Mouse (Mus musculus): ENCODE results near the gene Pon2. TPM values are rescaled to one million over a fixed set of nuclear protein-coding genes. Genes with fewer than 3 reads are reported as not detected.
A peak's percentile ranks its signal among the peaks of the same experiment; 100 is the strongest.
"Not testable (repeated sequence)": the region's sequence is repeated elsewhere in the genome, so short reads cannot be mapped to it uniquely, and the experiment has no call there.

The Pon2 gene
- 39.2 and 42.8 TPM in 2 replicates for polyA plus RNA-seq (2014; fragmentation: Nextera tagmentation; extraction: Ambion mirVana)

GRCm38 (mm10) chr6:5298092-5298554 is at the start of gene Pon2:
Pon2 (minus strand) TSS chr6:5298455.
- Histone ChIP-seq H3K4me1 (ENCODE audit: insufficient read depth) (peaks cover 4% of the 10 kb centered on the region; the same call in 1 of the 2 replicates), H3K4me2 (peak within 1 kb of the TSS; percentile 76), H3K9me3 (ENCODE audit: low read depth, low read length) (no peaks in the 10 kb centered on the region), H3K36me3 (ENCODE audit: insufficient read depth) (no peaks in the 10 kb centered on the region), H3K4me3 (ENCODE audit: low read depth, low read length) (peak within 1 kb of the TSS; percentile 62), H3K9ac (peak within 1 kb of the TSS; percentile 72), H3K27me3 (ENCODE audit: insufficient read depth, low read length) (no peaks in the 10 kb centered on the region), H3K27ac (ENCODE audit: low read depth) (peak within 1 kb of the TSS; percentile 93)
- ATAC-seq (ENCODE audit: insufficient read depth): peak; percentile 96
- WGBS: under 1% methylated on average over 40 of the region's 47 CpGs
- peak; percentile 90 for DNase-seq
- TF ChIP-seq CTCF (IDR thresholded peaks at IDR 0.05; ENCODE audit: low read depth): no peak

- H3K27me3 ChIP-seq (ENCODE audit: insufficient read depth, low read length): no peaks in the 10 kb centered on the region
- WGBS: 51% methylated on average over 6 of the region's 6 CpGs
- no peak for ATAC-seq (ENCODE audit: insufficient read depth)
- H3K9me3 ChIP-seq (ENCODE audit: low read depth, low read length): no peaks in the 10 kb centered on the region
- H3K4me1 ChIP-seq (ENCODE audit: insufficient read depth): no peaks in the 10 kb centered on the region
- DNase-seq: peak; percentile 35
- H3K4me2 ChIP-seq: no peak overlapping the region
- no peak overlapping the region for H3K27ac ChIP-seq (ENCODE audit: low read depth)
- TF ChIP-seq CTCF (IDR thresholded peaks at IDR 0.05; ENCODE audit: low read depth): no peak
- no peak overlapping the region for H3K4me3 ChIP-seq (ENCODE audit: low read depth, low read length)
- no peaks in the 10 kb centered on the region for H3K36me3 ChIP-seq (ENCODE audit: insufficient read depth)
- H3K9ac ChIP-seq: no peak overlapping the region
These were observed 46.0 kb upstream of the Pon2 start for GRCm38 (mm10) chr6:5344255-5344654.

- not testable (repeated sequence) for H3K4me2 ChIP-seq; DNase-seq; H3K36me3 ChIP-seq (ENCODE audit: insufficient read depth); H3K27ac ChIP-seq (ENCODE audit: low read depth); H3K4me1 ChIP-seq (ENCODE audit: insufficient read depth); H3K9me3 ChIP-seq (ENCODE audit: low read depth, low read length); H3K27me3 ChIP-seq (ENCODE audit: insufficient read depth, low read length); H3K9ac ChIP-seq; H3K4me3 ChIP-seq (ENCODE audit: low read depth, low read length); ATAC-seq (ENCODE audit: insufficient read depth)
- 94% methylated on average over 1 of the region's 1 CpGs for WGBS
These were observed 41.0 kb upstream of the Pon2 start for GRCm38 (mm10) chr6:5339283-5339682.

- H3K27ac ChIP-seq (ENCODE audit: low read depth); H3K36me3 ChIP-seq (ENCODE audit: insufficient read depth); H3K27me3 ChIP-seq (ENCODE audit: insufficient read depth, low read length); H3K9me3 ChIP-seq (ENCODE audit: low read depth, low read length); H3K9ac ChIP-seq; H3K4me1 ChIP-seq (ENCODE audit: insufficient read depth); H3K4me2 ChIP-seq; DNase-seq; ATAC-seq (ENCODE audit: insufficient read depth); H3K4me3 ChIP-seq (ENCODE audit: low read depth, low read length): not testable (repeated sequence)
- WGBS: 87% methylated on average over 4 of the region's 4 CpGs
These were observed 40.5 kb upstream of the Pon2 start for GRCm38 (mm10) chr6:5338781-5339180.

GRCm38 (mm10) chr6:5336016-5336415 is 37.8 kb upstream of the Pon2 start:
- not testable (repeated sequence) for DNase-seq; ATAC-seq (ENCODE audit: insufficient read depth); H3K4me3 ChIP-seq (ENCODE audit: low read depth, low read length)

GRCm38 (mm10) chr6:5334021-5334420 is 35.8 kb upstream of the Pon2 start:
- Histone ChIP-seq H3K4me1 (ENCODE audit: insufficient read depth) (no peaks in the 10 kb centered on the region), H3K4me2 (no peak overlapping the region), H3K9me3 (ENCODE audit: low read depth, low read length) (no peaks in the 10 kb centered on the region), H3K27ac (ENCODE audit: low read depth) (no peak overlapping the region), H3K27me3 (ENCODE audit: insufficient read depth, low read length) (no peaks in the 10 kb centered on the region), H3K36me3 (ENCODE audit: insufficient read depth) (no peaks in the 10 kb centered on the region), H3K9ac (no peak overlapping the region), H3K4me3 (ENCODE audit: low read depth, low read length) (no peak overlapping the region)
- DNase-seq (no peak), ATAC-seq (ENCODE audit: insufficient read depth) (no peak)
- TF ChIP-seq CTCF (IDR thresholded peaks at IDR 0.05; ENCODE audit: low read depth): no peak
- WGBS: 42% methylated on average over 5 of the region's 5 CpGs

More at GRCm38 (mm10) chr6:5336016-5336415, 37.8 kb upstream of the Pon2 start:
- H3K36me3 ChIP-seq (ENCODE audit: insufficient read depth); H3K9ac ChIP-seq; H3K4me2 ChIP-seq; H3K4me1 ChIP-seq (ENCODE audit: insufficient read depth); H3K27ac ChIP-seq (ENCODE audit: low read depth); H3K27me3 ChIP-seq (ENCODE audit: insufficient read depth, low read length); H3K9me3 ChIP-seq (ENCODE audit: low read depth, low read length): not testable (repeated sequence)

- 74% methylated on average over 3 of the region's 3 CpGs for WGBS
- H3K27ac ChIP-seq (ENCODE audit: low read depth): no peak overlapping the region
- DNase-seq (no peak), ATAC-seq (ENCODE audit: insufficient read depth) (no peak)
- H3K9ac ChIP-seq: no peak overlapping the region
- no peak overlapping the region for H3K4me2 ChIP-seq
- no peak overlapping the region for H3K4me3 ChIP-seq (ENCODE audit: low read depth, low read length)
- H3K9me3 ChIP-seq (ENCODE audit: low read depth, low read length): no peaks in the 10 kb centered on the region
- no peaks in the 10 kb centered on the region for H3K36me3 ChIP-seq (ENCODE audit: insufficient read depth)
- TF ChIP-seq CTCF (IDR thresholded peaks at IDR 0.05; ENCODE audit: low read depth): no peak
- no peaks in the 10 kb centered on the region for H3K27me3 ChIP-seq (ENCODE audit: insufficient read depth, low read length)
- H3K4me1 ChIP-seq (ENCODE audit: insufficient read depth): no peaks in the 10 kb centered on the region
These were observed 34.4 kb upstream of the Pon2 start for GRCm38 (mm10) chr6:5332560-5333150.

Data from lung, embryonic 14.5 days (tissue).